Mouse (Mus musculus) CD8-positive naive resting alpha-beta T cell, adult 2 months (primary cell): ENCODE measurements around the gene Rpl14.

Source experiments
- DNase-seq, 2 experiments: peaks; one replicate each; pipeline ENCODE4 v3.0.0; 2022; ENCODE audit warnings: low read depth in 2 of 2, low spot score in 2 of 2

The Rpl14 gene

GRCm38 (mm10) chr9:120571593-120572385, 545 bp downstream of the Rpl14 start:
- DNase-seq, result no peak

GRCm38 (mm10) chr9:120575748-120576661, 4.8 kb downstream of the Rpl14 start:
- DNase-seq, result no peak

DNA sequence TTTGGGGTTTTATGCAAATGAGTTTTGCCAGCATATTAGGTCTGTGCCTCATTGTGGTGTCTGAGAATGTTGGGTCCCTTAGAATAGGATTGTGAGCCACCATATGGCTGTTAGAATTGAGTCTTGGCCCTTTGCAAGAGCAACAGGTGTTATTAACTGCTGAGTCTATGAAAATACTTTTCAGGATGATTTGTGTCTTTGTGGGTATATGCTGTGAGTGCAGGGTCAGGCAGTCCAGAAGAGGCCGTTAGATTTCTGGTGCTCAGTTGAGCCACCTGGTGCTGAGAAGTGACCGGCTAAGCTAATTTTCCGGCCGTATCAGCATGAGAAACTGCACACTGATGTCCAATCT, 5.4 kb downstream of the Rpl14 start:
- no peak for DNase-seq

DNA sequence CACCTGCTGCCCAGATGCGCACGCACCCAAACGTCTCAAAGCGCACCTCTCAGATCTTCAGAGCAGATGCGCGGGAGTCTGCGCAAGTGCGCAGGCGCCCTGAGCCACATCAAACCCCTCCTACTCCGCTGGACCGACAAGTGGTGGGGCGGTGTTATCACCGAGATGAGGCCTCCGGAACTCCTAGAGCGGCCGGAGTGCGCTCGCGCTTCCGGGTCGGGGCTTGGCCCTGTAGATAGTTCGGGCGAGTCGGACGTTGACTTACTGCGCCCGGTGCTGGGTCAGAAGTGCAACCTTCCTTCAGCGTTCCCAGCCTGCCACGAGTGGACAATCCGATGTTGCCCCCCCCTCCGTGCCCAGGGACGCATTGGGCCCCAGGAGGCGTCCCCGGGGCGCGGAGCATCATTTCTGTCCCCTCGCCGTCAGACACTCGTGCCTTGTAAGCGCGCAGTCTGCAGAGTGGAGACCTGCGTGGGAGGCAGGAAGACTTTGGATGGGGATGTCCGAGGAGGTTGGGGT, 5.9 kb downstream of the Rpl14 start:
- DNase-seq, result peak; percentile 68 to 77

- no peak for DNase-seq
Measured at GRCm38 (mm10) chr9:120577706-120578405, 6.6 kb downstream of the Rpl14 start.

DNA sequence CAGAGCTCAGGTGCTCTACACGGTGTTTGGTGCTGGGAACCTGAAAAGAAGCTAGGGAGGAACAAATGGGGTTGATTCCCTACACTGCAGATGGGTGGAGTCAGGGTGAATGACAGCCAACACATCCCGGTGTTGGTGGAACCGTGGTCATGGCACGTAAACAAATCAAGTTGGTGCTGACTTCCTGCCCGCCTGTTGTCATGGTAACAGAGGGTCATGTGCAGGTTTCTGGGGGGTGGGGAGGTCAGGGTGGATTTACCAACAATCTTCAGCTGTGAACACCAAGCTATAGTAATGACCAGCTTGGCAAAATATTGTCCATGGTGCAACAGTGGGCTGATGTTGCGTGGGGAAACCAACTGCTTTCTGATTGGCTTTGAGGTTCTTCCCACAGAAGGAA, 7.5 kb downstream of the Rpl14 start:
- no peak for DNase-seq

GRCm38 (mm10) chr9:120579808-120580207, 8.6 kb downstream of the Rpl14 start:
- no peak for DNase-seq

GRCm38 (mm10) chr9:120581941-120582618, 10.8 kb downstream of the Rpl14 start:
- DNase-seq, result peak in 1 of 2 experiments; percentile 33

DNA sequence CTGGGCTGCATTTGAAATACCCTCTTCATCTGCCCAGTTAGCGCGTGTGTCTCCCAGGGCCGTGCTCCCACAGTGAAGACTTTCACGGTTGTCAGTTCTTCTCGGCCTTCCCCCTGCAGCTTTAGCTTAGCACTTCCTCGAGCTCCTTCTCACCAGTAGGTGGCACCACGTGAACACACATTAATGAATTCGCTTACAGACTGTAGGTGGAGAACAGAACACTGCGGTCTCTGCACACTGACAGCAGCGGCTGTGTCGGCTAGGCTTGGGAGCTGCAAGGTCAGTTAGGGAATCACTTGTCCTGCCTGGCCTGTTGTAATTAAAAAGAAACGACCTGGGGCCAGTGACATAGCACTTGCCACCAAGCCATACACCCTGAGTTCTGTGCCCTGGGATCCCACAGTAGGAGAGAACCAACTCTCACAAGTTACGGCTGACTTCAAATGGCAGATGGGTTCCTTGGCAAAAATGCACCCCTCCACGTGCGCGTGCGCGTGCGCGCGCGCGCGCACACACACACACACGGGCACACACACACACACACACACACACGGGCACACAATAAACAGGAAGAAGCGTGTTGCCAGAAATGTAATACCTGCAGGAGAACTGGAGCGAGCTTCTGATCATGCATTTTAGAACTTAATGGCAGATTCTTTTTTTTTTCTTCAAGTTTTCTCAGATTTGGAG, 11.5 kb downstream of the Rpl14 start:
- peak; percentile 85 to 88 for DNase-seq

DNA sequence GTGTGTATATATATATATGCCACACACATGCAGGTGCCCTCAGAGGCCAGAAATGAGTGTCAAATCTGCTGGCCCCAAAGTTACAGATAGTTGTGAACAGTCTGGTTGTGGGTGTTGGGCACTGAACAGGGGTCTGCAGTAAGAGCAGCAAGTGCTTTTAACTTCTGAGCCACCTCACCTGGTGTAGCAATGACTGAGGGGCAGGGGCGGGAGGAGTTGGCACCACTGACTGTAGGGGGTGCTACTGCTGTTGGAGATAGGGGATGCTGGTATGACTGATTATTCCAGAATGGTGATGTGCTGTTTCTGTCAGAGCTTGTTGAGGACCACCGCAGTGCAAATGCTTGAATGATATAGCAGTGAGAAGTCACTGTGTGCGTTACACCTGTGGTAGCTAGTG, 12.1 kb downstream of the Rpl14 start:
- no peak for DNase-seq

DNA sequence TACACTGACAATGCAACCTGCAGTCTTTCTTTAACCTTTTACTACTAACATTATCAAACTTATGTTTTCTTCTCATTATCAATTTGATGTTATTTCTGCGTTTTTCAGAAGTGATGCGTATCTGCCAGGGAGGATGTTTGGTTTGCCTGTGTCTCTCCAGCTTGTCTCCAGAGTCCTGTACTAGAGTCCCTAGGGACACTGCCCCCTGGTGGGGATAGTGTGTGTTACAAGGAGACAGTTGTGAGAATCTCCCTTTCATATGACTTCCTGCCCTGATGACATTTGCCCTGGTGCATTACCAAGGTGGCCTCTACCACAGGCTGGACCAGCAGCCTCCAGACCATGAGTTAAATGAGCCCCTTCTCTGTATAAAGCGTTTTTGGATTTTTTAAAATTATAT, 15.3 kb downstream of the Rpl14 start:
- DNase-seq, result peak; percentile 75 to 84

- peak; percentile 67 to 79 for DNase-seq
Measured at GRCm38 (mm10) chr9:120591490-120591889, 20.2 kb downstream of the Rpl14 start.

GRCm38 (mm10) chr9:120593383-120594101, 22.3 kb downstream of the Rpl14 start:
- DNase-seq, result no peak

GRCm38 (mm10) chr9:120594839-120595238, 23.6 kb downstream of the Rpl14 start:
- DNase-seq, result no peak

DNA sequence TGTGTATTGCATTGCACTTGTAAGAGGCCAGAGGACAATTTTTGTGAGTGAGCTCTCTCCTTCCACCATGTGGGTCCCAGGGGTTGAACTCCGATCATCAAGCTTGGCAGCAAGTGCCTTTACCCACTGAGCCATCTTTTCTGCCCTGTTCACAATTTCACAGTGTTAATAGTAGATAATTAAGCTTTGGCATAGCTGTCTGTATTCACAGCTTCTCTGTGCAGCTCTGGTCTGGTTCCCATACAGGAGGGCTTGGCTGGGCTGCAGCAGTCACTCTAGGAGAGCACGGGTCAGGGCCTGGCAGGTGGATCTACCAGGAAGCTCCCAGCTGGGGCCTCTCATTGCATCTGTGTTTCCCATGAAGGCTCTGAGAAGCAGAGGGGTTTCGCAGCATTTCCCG, 24.1 kb downstream of the Rpl14 start:
- DNase-seq, result no peak

DNA sequence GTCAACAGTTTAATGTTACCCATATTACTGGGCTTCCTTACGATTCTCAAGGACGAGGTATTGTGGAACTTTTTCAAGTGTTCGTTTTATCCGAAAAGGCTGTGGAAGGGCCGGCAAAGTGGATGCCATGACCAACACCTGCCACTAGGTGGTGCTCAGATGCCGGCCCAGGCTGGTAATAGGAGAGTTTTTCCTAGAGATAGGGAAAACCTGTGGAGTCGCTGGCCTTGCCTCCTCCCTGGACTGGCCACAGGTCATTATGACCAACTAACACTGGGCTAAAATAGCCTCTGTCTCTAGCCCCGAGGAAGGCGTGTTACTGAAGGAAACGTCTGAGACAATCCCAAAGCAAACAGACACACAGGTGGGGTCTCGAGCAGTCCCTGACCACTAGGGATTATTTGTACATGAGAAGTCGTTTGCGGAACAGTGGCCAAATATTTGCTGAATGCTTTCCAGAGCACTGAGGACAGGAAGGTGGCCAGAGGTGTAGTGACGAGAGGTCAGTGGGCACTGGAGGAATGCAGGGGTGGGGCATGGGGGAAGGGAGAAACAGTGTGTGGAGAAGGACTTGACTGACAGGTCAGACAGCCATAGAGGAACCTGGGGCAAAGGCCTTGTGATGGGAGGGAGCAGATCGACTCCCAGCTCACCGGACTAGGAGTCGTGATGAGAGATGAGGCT, 30.4 kb downstream of the Rpl14 start:
- peak; percentile 45 to 50 for DNase-seq

DNA sequence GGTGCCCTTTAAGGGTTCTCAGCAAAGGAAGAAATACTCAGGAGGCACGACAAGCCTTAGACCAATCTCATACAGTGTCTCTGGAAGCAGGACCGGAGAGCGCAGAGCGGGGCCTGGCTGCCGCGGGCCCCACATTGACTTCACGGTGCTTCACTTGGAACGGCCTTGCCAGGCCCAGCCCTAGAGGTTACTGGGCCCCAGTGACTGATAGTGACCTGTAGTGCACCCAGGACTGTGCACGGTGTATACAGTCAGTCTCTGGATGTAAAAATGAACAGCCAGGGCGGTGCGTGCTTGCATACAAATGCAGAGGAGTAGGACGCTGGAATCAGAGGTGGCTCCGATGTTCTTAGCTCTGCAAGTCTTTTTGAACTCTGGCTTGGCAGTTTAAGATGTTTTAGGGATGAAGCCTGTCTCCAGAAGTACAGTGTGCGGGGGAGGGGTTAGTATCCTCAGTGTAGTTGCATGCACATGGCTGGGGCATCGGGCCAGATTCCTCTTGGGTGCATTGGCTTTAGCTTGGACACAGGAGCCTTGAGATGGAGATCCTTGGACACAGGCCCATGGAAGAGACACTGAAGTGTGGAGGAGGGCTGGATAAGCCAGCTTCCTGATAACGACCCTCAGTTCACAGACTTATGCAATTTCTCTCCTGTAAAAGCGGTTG, 31.1 kb downstream of the Rpl14 start:
- no peak for DNase-seq

- peak; percentile 59 to 67 for DNase-seq
Measured at GRCm38 (mm10) chr9:120602839-120603511, 31.7 kb downstream of the Rpl14 start.
